17 mouse cellular contexts compared by ENCODE assay signal in the genomic region with DNA sequence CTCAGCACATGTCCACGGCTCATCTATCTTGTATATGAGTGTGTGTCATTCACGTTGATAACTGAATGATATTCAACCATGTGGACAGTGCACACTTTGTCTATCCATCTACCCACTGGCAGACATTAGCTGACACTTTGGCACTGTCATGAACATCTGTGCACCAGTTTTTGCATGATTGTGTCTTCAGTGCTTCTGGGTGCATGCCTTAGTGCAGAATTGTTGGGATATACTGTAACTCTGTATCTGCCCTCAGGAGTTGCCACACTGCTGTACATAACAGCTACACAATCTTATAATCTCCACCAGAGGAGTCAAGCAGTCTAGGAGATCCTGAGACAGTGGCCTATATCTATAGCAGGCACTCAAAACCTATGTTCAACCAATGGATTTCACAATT.
"Had no signal": no experiment of that assay in that cellular context is flagged by ENCODE, and none has a peak within 500 bp of the region (broad histone marks: within the 10 kb centered on the region; RNA-seq: fewer than 3 reads in every experiment).

No protein-coding gene starts in this region.

- H3K9ac ChIP-seq: liver, embryonic 12.5 days; lung, embryonic 15.5 days; midbrain, embryonic 13.5 days; midbrain, embryonic 15.5 days; neural tube, embryonic 12.5 days; stomach, embryonic 15.5 days had no signal

- DNase-seq: lung, adult 2 months; lung, postnatal 14 days; lung, postnatal 36 days; retina, postnatal 1 day; right cerebral cortex, adult 18-20 months; right cerebral cortex, postnatal 25 days; thymus, adult 2 months; thymus, postnatal 25 days; thymus, postnatal 4 days had no signal

- H3K4me1 ChIP-seq: midbrain, embryonic 13.5 days; midbrain, embryonic 15.5 days; neural tube, embryonic 12.5 days; stomach, embryonic 15.5 days had no signal

- H3K4me2 ChIP-seq: liver, embryonic 12.5 days; lung, embryonic 15.5 days; midbrain, embryonic 11.5 days; midbrain, embryonic 13.5 days; midbrain, embryonic 15.5 days; neural tube, embryonic 12.5 days; stomach, embryonic 15.5 days had no signal

- H3K36me3 ChIP-seq: liver, embryonic 12.5 days; lung, embryonic 15.5 days; midbrain, embryonic 13.5 days; midbrain, embryonic 15.5 days; neural tube, embryonic 12.5 days; stomach, embryonic 15.5 days had no signal

- ATAC-seq: liver, embryonic 12.5 days; midbrain, embryonic 13.5 days; midbrain, embryonic 15.5 days had no signal

- H3K27me3 ChIP-seq: liver, embryonic 12.5 days; lung, embryonic 15.5 days; midbrain, embryonic 13.5 days; midbrain, embryonic 15.5 days; neural tube, embryonic 12.5 days; stomach, embryonic 15.5 days had no signal

- H3K9me3 ChIP-seq: liver, embryonic 12.5 days; lung, embryonic 15.5 days; midbrain, embryonic 13.5 days; midbrain, embryonic 15.5 days; neural tube, embryonic 12.5 days; stomach, embryonic 15.5 days had no signal

- H3K27ac ChIP-seq: liver, embryonic 12.5 days; macrophage; midbrain, embryonic 13.5 days; midbrain, embryonic 15.5 days; neural tube, embryonic 12.5 days; stomach, embryonic 15.5 days had no signal

- H3K4me3 ChIP-seq: liver, embryonic 12.5 days; lung, embryonic 15.5 days; midbrain, embryonic 13.5 days; midbrain, embryonic 15.5 days; neural tube, embryonic 12.5 days; stomach, embryonic 15.5 days had no signal
